Mouse (Mus musculus): ENCODE measurements around the gene Cubn. TPM values are rescaled to one million over a fixed set of nuclear protein-coding genes. Genes with fewer than 3 reads are reported as not detected.

The Cubn gene
- total and polyA plus RNA-seq, 3 experiments: 0.03 to 0.09 (median 0.04) TPM

DNA sequence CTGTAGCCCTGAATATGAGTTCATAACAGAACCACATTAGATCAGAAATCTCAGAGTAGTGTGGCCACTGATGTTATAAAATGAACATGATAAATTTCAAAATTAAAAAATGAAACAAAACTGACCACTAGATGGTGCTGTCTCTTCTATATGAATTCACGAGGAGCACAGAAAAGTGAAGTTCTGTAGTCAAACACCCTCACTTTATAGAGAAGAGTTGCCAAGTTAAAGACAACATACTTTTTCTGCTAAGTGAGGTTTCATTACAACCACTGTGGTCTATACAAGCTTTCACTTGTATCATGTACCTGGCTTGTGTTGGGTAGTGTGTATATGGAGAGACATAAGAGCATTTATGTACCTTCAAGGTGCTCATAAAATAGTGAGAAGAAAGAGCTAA is 201.0 kb downstream of the Cubn start:
- Histone ChIP-seq H3K36me3 (replicated peaks in 1 of 2; ENCODE audit: control insufficient read depth in 1 of 2, insufficient read depth in 1 of 2, low read length in 1 of 2) (no peaks in the 10 kb centered on the region), H3K4me2 (ENCODE audit: insufficient read depth, low read depth, poor library complexity, severe bottlenecking) (no peak overlapping the region), H3K9me3 (replicated peaks; ENCODE audit: low read length) (no peaks in the 10 kb centered on the region), H3K4me1 (ENCODE audit: control insufficient read depth in 1 of 2, insufficient read depth in 2 of 2) (no peaks in the 10 kb centered on the region), H3K4me3 (replicated peaks in 1 of 3; ENCODE audit: low read depth in 2 of 3, low read length in 2 of 3, poor library complexity in 1 of 3) (no peak overlapping the region), H3K79me2 (replicated peaks; ENCODE audit: control insufficient read depth, extremely low read depth, insufficient read depth, poor library complexity, severe bottlenecking) (no peaks in the 10 kb centered on the region), H3K9ac (ENCODE audit: insufficient read depth, low read depth) (no peak overlapping the region), H3K27ac (ENCODE audit: insufficient read depth, low read depth) (no peak overlapping the region), H3K27me3 (replicated peaks) (no peaks in the 10 kb centered on the region)
- peak; percentile 52 for DNase-seq (ENCODE audit: extremely low read depth)
- TF ChIP-seq ZC3H11A (IDR thresholded peaks at IDR 0.05; ENCODE audit: low read depth, low read length) (peak; percentile 69), MAX (IDR thresholded peaks at IDR 0.05; ENCODE audit: low read length) (no peak), RAD21 (IDR thresholded peaks at IDR 0.05; ENCODE audit: low read depth, low read length) (peak; percentile 87), CTCF (conservative IDR thresholded peaks at IDR 0.05 in 1 of 2, IDR thresholded peaks at IDR 0.05 in 1 of 2; ENCODE audit: low read depth in 2 of 2, low read length in 2 of 2) (peak; percentile 11 to 75; a peak in 2 of 4 replicates), SIN3A (IDR thresholded peaks at IDR 0.05; ENCODE audit: low read length) (no peak), IRF4 (IDR thresholded peaks at IDR 0.05; ENCODE audit: low read depth, low read length) (no peak), SMC3 (IDR thresholded peaks at IDR 0.05; ENCODE audit: low read depth, low read length) (peak; percentile 78), MYC (IDR thresholded peaks at IDR 0.05; ENCODE audit: low read depth, low read length) (peak; percentile 65)
- in situ Hi-C loops (cut with MboI; ENCODE audit: low pct_ligation_motif_present, low pct_unique_long_range_greater_than_20kb, low sequenced_read_pairs): loop anchor here (10.0 to 25.0 kb wide), 2 partner anchors 497 to 644 kb away; partner anchors contain the start of gene St8sia6
- dilution Hi-C loops (cut with MboI; ENCODE audit: extremely low pct_ligation_motif_present, extremely low pct_unique_long_range_greater_than_20kb, low sequenced_read_pairs): no loop called here

DNA sequence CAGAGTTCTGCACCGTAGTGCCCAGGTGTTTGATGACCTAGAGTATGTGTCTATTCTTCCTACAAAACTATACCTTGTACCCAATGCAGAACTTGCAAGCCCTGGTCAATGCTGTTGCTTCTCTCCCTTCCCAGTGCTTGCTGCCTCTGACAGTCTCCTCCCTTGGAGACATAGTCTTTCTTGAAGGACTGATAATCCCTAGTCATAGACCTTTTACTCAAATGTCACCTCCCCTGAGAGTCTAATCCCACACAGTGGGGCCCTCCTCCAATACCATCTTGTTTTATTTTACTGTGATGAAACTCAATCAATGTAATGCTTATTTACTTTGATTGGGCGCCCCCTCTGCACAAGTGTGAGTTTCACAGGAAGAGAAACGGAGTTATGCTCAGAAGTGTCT is 201.5 kb downstream of the Cubn start:
- Histone ChIP-seq H3K79me2 (replicated peaks; ENCODE audit: control insufficient read depth, extremely low read depth, insufficient read depth, poor library complexity, severe bottlenecking) (no peaks in the 10 kb centered on the region), H3K4me1 (ENCODE audit: control insufficient read depth in 1 of 2, insufficient read depth in 2 of 2) (no peaks in the 10 kb centered on the region), H3K4me3 (replicated peaks in 1 of 3; ENCODE audit: low read depth in 2 of 3, low read length in 2 of 3, poor library complexity in 1 of 3) (no peak overlapping the region), H3K9ac (ENCODE audit: insufficient read depth, low read depth) (no peak overlapping the region), H3K27me3 (replicated peaks) (no peaks in the 10 kb centered on the region), H3K4me2 (ENCODE audit: insufficient read depth, low read depth, poor library complexity, severe bottlenecking) (no peak overlapping the region), H3K9me3 (replicated peaks; ENCODE audit: low read length) (no peaks in the 10 kb centered on the region), H3K27ac (ENCODE audit: insufficient read depth, low read depth) (no peak overlapping the region), H3K36me3 (replicated peaks in 1 of 2; ENCODE audit: control insufficient read depth in 1 of 2, insufficient read depth in 1 of 2, low read length in 1 of 2) (no peaks in the 10 kb centered on the region)
- dilution Hi-C loops (cut with MboI; ENCODE audit: extremely low pct_ligation_motif_present, extremely low pct_unique_long_range_greater_than_20kb, low sequenced_read_pairs) (no loop called here), in situ Hi-C loops (cut with MboI; ENCODE audit: low pct_ligation_motif_present, low pct_unique_long_range_greater_than_20kb, low sequenced_read_pairs) (loop anchor here (10.0 to 25.0 kb wide), 2 partner anchors 497 to 645 kb away; partner anchors contain the start of gene St8sia6)
- DNase-seq (ENCODE audit: extremely low read depth): no peak
- TF ChIP-seq ZNF384 (IDR thresholded peaks at IDR 0.05; ENCODE audit: low read depth, low read length): no peak
- no peak for TF ChIP-seq BHLHE40 (IDR thresholded peaks at IDR 0.05; ENCODE audit: low read depth, low read length)
- TF ChIP-seq E2F4 (IDR thresholded peaks at IDR 0.05; ENCODE audit: insufficient replicate concordance, low read depth, low read length): no peak
- TF ChIP-seq UBTF (IDR thresholded peaks at IDR 0.05; ENCODE audit: low read depth, low read length): no peak
- TF ChIP-seq CHD1 (IDR thresholded peaks at IDR 0.05; ENCODE audit: low read depth, low read length): no peak
